Mouse (Mus musculus) neutrophil, adult 59 days (primary cell): ENCODE data around the gene 1810009A15Rik. TPM values are rescaled to one million over a fixed set of nuclear protein-coding genes. Genes with fewer than 3 reads are reported as not detected.

Experiments used
- total RNA-seq, 2 experiments: library from RNA; stranded (reverse); gene quantifications; 1 replicate in 1 of 2; 2 replicates in 1 of 2; pipeline ENCODE4 v1.2.4; 2023

The 1810009A15Rik gene
- 10 to 100 TPM; 20.5 to 27.8 TPM for total RNA-seq

GRCm38 (mm10) chr19:8888511-8889385 lies at the start of gene 1810009A15Rik, which contains the start of gene Gm49416:
TSS of gene 1810009A15Rik (plus strand) at chr19:8888853.
TSS of gene Gm49416 (plus strand) at chr19:8888926.

GRCm38 (mm10) chr19:8839103-8839907 lies 49.3 kb upstream of the 1810009A15Rik start, which contains the start of gene Gng3:
TSS of gene Gng3 (minus strand) at chr19:8839194.

GRCm38 (mm10) chr19:8850402-8850901 lies 38.2 kb upstream of the 1810009A15Rik start, which contains the start of gene Lrrn4cl:
TSS of gene Lrrn4cl (plus strand) at chr19:8850768.

DNA sequence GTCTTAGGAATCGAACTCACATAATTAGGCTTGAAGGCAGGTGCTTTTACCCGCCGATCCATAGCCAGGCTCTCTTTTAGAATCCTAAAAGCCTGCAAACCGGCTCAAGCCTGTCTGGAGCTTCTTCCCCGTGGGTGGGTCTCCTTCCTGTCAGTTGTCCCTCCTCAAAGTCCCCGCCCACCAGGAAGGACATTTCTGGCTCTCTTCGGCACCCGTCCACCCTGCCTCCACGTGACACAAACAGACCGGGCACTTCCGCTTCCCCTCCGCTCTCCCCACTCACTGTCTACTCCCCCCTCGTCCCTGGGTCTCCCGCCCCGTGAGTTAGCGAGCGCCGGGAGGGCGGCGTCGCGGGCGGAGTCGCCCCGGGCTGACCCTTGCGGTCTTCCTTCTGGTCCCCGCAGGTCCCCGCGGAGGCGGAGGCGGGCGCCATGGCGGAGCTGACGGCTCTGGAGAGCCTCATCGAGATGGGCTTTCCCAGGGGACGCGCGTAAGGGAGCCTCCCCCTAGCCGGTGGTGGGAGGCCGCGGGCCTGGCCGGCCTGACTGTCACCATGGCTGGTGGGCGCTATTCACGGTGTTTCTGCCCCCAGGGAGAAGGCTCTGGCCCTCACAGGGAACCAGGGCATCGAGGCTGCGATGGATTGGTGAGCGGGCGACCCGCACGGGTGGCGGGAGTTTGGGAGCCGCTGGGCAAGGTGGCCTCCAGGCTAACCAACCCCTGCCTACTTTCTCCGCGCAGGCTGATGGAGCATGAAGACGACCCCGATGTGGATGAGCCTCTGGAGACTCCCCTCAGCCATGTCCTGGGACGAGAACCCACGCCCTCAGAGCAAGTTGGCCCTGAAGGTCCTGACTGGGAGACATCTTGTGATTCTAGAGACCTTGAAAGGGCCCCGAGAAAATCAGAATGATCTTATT lies 17.1 kb upstream of the 1810009A15Rik start, which contains the start of gene Ubxn1:
Gene Ubxn1 (plus strand): TSS at position 230 of the 920 bp plus-strand sequence.

DNA sequence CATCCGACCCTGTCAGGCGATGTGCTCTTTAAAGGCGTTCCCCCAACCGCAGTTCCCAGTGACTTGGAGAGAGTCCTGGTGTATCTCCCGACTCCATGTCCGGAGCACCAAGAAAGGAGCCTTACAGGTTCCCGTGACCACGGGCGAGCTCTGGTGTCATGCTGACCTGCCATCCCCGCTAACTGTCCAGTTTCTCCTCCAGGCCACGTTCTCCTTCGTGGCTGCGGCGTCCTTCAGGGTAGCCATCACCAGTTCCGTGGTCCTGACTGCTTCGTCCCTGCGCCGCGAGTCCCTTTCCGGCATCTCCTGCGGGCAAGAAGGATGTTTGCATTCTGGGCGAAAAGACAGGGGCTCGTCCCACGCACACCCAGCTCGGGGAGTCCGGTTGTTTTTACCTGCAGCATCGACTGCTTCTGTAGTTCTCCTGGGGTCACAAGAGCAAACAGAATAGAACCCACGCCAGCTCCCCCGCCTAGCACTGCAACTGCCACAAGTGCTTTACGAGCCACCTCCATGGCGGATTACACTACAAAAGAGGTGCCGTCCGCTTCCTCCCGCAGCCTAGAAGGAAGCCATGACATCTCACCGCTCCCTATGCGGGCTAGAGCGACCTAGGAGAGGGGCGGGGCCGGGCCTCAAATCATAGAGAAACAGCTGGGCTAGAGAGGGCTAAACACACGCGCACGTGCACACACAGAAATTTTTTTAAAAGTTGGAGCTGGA lies 8.2 kb upstream of the 1810009A15Rik start, which contains the start of gene Uqcc3:
Gene Uqcc3 (minus strand): TSS at position 613 of the 723 bp plus-strand sequence.

GRCm38 (mm10) chr19:8883616-8884015 lies 5.0 kb upstream of the 1810009A15Rik start, which contains the start of the genes Lbhd1 and Gm49403:
TSS of gene Lbhd1 (plus strand) at chr19:8883732.
TSS of gene Gm49403 (plus strand) at chr19:8883930.

GRCm38 (mm10) chr19:8892829-8893766 lies 4.4 kb downstream of the 1810009A15Rik start, which contains the start of gene Ints5:
TSS of gene Ints5 (plus strand) at chr19:8893005.

GRCm38 (mm10) chr19:8897865-8898495 lies 9.3 kb downstream of the 1810009A15Rik start, which contains the start of gene Ganab:
TSS of gene Ganab (plus strand) at chr19:8898071.

DNA sequence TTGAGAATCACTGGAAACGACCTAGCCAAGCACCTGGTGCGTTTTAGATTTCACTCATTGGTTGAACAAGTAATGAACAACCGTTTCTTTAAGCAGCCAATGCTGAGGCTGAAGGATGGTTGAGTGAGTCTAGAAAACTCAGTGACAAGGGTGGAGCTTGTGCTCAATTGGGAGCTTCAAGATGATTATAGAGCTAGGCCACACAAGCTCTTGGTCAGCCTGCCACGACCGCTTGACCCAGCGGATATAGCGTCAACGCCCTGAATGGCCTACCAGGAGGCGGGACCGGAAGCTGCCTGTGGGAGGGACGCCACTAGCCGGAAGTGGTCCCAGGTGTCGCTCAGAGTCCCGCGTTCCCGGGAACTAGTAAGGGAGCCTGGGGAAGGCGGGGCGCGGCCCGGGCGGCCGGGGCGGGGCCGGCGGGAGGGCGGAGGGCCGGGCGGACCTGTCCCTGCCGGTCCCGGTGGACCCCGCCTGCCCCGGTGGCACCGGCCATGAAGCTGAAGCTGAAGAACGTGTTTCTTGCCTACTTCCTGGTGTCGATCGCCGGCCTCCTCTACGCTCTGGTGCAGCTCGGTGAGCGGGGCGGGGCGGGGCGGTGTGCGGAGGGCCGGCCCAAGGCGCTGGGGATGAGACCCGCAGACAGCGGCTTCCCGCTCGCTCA lies 31.6 kb downstream of the 1810009A15Rik start, which contains the start of gene B3gat3:
Gene B3gat3 (plus strand): TSS at position 302 of the 664 bp plus-strand sequence.

DNA sequence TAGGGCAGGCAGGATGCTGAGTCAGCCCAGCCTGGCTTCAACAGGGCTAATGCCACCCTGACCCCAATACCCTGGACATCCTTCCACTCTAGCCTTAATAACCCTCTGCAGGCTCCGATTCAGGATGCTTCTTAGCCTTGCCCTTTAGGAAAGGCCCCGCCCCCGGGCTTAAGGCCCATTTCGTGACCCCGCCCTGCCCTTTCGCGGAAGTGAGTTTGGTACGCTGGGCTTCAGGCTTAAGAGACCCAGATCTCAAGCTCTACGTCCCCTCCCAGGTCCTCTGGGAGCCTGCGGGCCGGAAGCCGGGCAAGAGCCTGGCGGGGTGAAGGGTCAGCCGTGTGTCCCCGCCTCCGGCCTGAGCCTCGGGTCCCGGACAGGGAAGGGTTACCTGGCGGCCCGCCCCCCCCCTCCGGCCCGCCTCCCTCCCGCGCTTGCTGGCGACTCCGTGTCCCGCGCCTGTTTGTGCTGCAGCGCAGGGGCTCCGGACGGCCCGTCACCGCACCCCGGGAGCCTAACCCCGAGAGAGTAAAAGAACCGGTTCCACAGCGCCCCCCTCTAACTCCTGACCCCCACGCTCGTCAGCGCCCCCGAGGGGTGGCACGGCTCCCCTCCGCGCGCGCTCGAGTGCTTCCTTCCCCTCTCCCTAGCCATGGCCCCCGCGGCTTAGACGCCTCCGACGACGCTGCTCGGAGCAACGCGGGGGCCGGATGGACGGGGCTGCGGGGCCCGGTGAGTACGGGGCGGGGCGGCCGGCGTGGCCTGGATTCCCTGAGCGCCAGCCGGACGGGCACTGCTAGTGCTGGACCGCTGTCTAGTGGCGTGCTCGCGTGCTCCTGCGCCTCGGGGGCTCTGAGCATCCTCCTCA lies 40.8 kb downstream of the 1810009A15Rik start, which contains the start of the genes Rom1 and Eml3:
Gene Rom1 (minus strand): TSS at position 133 of the 865 bp plus-strand sequence.
Gene Eml3 (plus strand): TSS at position 329 of the 865 bp plus-strand sequence.

Other genes starting within 250 kb of the 1810009A15Rik start
- gene Chrm1, start 225.1 kb upstream of the 1810009A15Rik start, total RNA-seq: under 1 TPM; 0.22 to 0.57 TPM
- 100 to 1,000 TPM; 121 to 124 TPM for gene Slc3a2, start 165.5 kb upstream of the 1810009A15Rik start, total RNA-seq
- 10 to 100 TPM; 20.6 to 29.3 TPM for gene Wdr74, start 153.0 kb upstream of the 1810009A15Rik start, total RNA-seq
- 1 to 10 TPM in 1 of 2 experiments, not detected in 1; 2.8 TPM for gene 1700092M07Rik, start 148.1 kb upstream of the 1810009A15Rik start, total RNA-seq
- 100 to 1,000 TPM; 125 to 152 TPM for gene Stx5a, start 147.4 kb upstream of the 1810009A15Rik start, total RNA-seq
- 100 to 1,000 TPM; 133 to 147 TPM for gene Nxf1, start 131.8 kb upstream of the 1810009A15Rik start, total RNA-seq
- 10 to 100 TPM; 20.5 to 24.1 TPM for gene Tmem223, start 117.9 kb upstream of the 1810009A15Rik start, total RNA-seq
- 10 to 100 TPM; 75.5 to 83.0 TPM for gene Tmem179b, start 114.4 kb upstream of the 1810009A15Rik start, total RNA-seq
- gene Taf6l, start 102.4 kb upstream of the 1810009A15Rik start, total RNA-seq: 10 to 100 TPM; 11.3 to 11.5 TPM
- 10 to 100 TPM; 45.1 to 45.9 TPM for gene Polr2g, start 90.3 kb upstream of the 1810009A15Rik start, total RNA-seq
- under 1 TPM; 0.79 to 0.98 TPM for gene Zbtb3, start 86.3 kb upstream of the 1810009A15Rik start, total RNA-seq
- 10 to 100 TPM; 20.3 to 24.7 TPM for gene Ttc9c, start 69.5 kb upstream of the 1810009A15Rik start, total RNA-seq
- 10 to 100 TPM; 89.7 to 97.5 TPM for gene Hnrnpul2, start 68.8 kb upstream of the 1810009A15Rik start, total RNA-seq
- gene AC129217.1, start 59.1 kb upstream of the 1810009A15Rik start, total RNA-seq: 1 to 10 TPM; 3.5 to 7.8 TPM
- 10 to 100 TPM; 55.1 to 64.1 TPM for gene Bscl2, start 51.4 kb upstream of the 1810009A15Rik start, total RNA-seq
- not detected for gene Gng3, start 49.7 kb upstream of the 1810009A15Rik start, total RNA-seq
- gene Lrrn4cl, start 38.1 kb upstream of the 1810009A15Rik start, total RNA-seq: under 1 TPM; 0.20 to 0.36 TPM
- 10 to 100 TPM; 92.5 to 99.0 TPM for gene Ubxn1, start 17.4 kb upstream of the 1810009A15Rik start, total RNA-seq
- gene Uqcc3, start 7.9 kb upstream of the 1810009A15Rik start, total RNA-seq: 10 to 100 TPM; 19.7 to 21.0 TPM
- 10 to 100 TPM in 1 of 2 experiments, 1 to 10 TPM in 1; 9.9 to 17.6 TPM for gene Lbhd1, start 5.1 kb upstream of the 1810009A15Rik start, total RNA-seq
- gene Gm49403, start 4.9 kb upstream of the 1810009A15Rik start, total RNA-seq: not detected
- 1 to 10 TPM; 6.1 to 8.2 TPM for gene Gm49416, start 73 bp downstream of the 1810009A15Rik start, total RNA-seq
- gene Ints5, start 4.2 kb downstream of the 1810009A15Rik start, total RNA-seq: 10 to 100 TPM; 13.2 to 14.3 TPM
- 10 to 100 TPM; 79.7 to 91.5 TPM for gene Ganab, start 9.2 kb downstream of the 1810009A15Rik start, total RNA-seq
- 10 to 100 TPM; 39.9 to 45.3 TPM for gene B3gat3, start 31.5 kb downstream of the 1810009A15Rik start, total RNA-seq
- gene Rom1, start 40.5 kb downstream of the 1810009A15Rik start, total RNA-seq: 1 to 10 TPM; 1.3 to 2.3 TPM
- 10 to 100 TPM; 48.3 to 52.7 TPM for gene Eml3, start 40.7 kb downstream of the 1810009A15Rik start, total RNA-seq
- 100 to 1,000 TPM; 103 to 115 TPM for gene Mta2, start 53.0 kb downstream of the 1810009A15Rik start, total RNA-seq
- 1 to 10 TPM; 6.4 to 9.1 TPM for gene Tut1, start 65.0 kb downstream of the 1810009A15Rik start, total RNA-seq
- 100 to 1,000 TPM; 127 to 130 TPM for gene Eef1g, start 78.2 kb downstream of the 1810009A15Rik start, total RNA-seq
- gene Ahnak, start 100.4 kb downstream of the 1810009A15Rik start, total RNA-seq: 100 to 1,000 TPM; 348 to 529 TPM
- gene Scgb1a1, start 199.1 kb downstream of the 1810009A15Rik start, total RNA-seq: not detected
- 10 to 100 TPM in 1 of 2 experiments, 1 to 10 TPM in 1; 9.0 to 10.5 TPM for gene Asrgl1, start 246.8 kb downstream of the 1810009A15Rik start, total RNA-seq